Mouse (Mus musculus) CH12.LX (cell line): ENCODE data around the gene Zc3h8. TPM values are rescaled to one million over a fixed set of nuclear protein-coding genes. Genes with fewer than 3 reads are reported as not detected.

Experiments
- DNase-seq: peaks from one replicate; pipeline ENCODE4 v3.0.0-alpha.2; 2013; ENCODE audit errors: extremely low read depth
- H3K27ac ChIP-seq: 2 replicates; pipeline ENCODE4 v1.5.1; 2012; ENCODE audit warnings: low read depth, mild to moderate bottlenecking, control low read depth, moderate library complexity; ENCODE audit not compliant: insufficient read depth
- H3K27me3 ChIP-seq: replicated peaks from 2 replicates; pipeline ENCODE3; 2012; ENCODE audit warnings: inconsistent platforms
- H3K36me3 ChIP-seq, 2 experiments: replicated peaks in 1 of 2; 2 replicates each; pipeline versions ENCODE3 to v1.6.1; 2012; ENCODE audit warnings: inconsistent platforms in 1 of 2, low read length in 1 of 2, mild to moderate bottlenecking in 1 of 2, mixed read lengths in 1 of 2, moderate library complexity in 1 of 2; ENCODE audit not compliant: control insufficient read depth in 1 of 2, insufficient read depth in 1 of 2
- H3K4me1 ChIP-seq, 2 experiments: 2 replicates each; pipeline ENCODE4 v1.6.1; 2012; ENCODE audit warnings: inconsistent platforms in 1 of 2, moderate library complexity in 1 of 2; ENCODE audit not compliant: insufficient read depth in 2 of 2, control insufficient read depth in 1 of 2
- H3K4me2 ChIP-seq: 2 replicates; pipeline ENCODE4 v1.6.1; 2012; ENCODE audit warnings: low read depth, mild to moderate bottlenecking, control low read depth; ENCODE audit not compliant: poor library complexity, insufficient read depth, severe bottlenecking
- H3K4me3 ChIP-seq, 3 experiments: fragments of 150-350 bp in 1 of 3; sonication (generic) in 1 of 3; replicated peaks in 1 of 3; 2 replicates each; pipeline versions ENCODE3 to v1.5.1; 2011 to 2012; ENCODE audit warnings: low read depth in 2 of 3, low read length in 2 of 3, mild to moderate bottlenecking in 2 of 3, moderate library complexity in 2 of 3, control low read depth in 1 of 3, improper control_type of control experiment in 1 of 3, inconsistent platforms in 1 of 3, mixed read lengths in 1 of 3; ENCODE audit not compliant: poor library complexity in 1 of 3
- H3K79me2 ChIP-seq: replicated peaks from 2 replicates; pipeline ENCODE4 v1.6.1; 2012; ENCODE audit warnings: mild to moderate bottlenecking, moderate library complexity; ENCODE audit not compliant: control insufficient read depth, poor library complexity, insufficient read depth, severe bottlenecking; ENCODE audit errors: extremely low read depth
- H3K9ac ChIP-seq: 2 replicates; pipeline ENCODE4 v1.6.1; 2012; ENCODE audit warnings: low read depth, mild to moderate bottlenecking, control low read depth, moderate library complexity; ENCODE audit not compliant: insufficient read depth
- H3K9me3 ChIP-seq: replicated peaks from 2 replicates; pipeline ENCODE3; 2012; ENCODE audit warnings: low read length, inconsistent platforms, mixed read lengths
- CTCF ChIP-seq, 2 experiments: IDR thresholded peaks in 1 of 2; conservative IDR thresholded peaks in 1 of 2; 2 replicates each; pipeline ENCODE4 v1.5.1; 2011 to 2012; ENCODE audit warnings: low read depth in 2 of 2, low read length in 2 of 2, improper control_type of control experiment in 1 of 2, inconsistent platforms in 1 of 2, mild to moderate bottlenecking in 1 of 2, moderate library complexity in 1 of 2
- GABPA ChIP-seq: IDR thresholded peaks from 2 replicates; pipeline ENCODE4 v1.6.1; 2012; ENCODE audit warnings: low read depth, low read length, improper control_type of control experiment, inconsistent platforms; ENCODE audit not compliant: insufficient replicate concordance
- HCFC1 ChIP-seq: IDR thresholded peaks from 2 replicates; pipeline ENCODE4 v1.6.1; 2012; ENCODE audit warnings: low read depth, mild to moderate bottlenecking, inconsistent platforms, low read length, improper control_type of control experiment
- JUN ChIP-seq: IDR thresholded peaks from 2 replicates; pipeline ENCODE4 v1.6.1; 2011; ENCODE audit warnings: low read depth, mild to moderate bottlenecking, low read length, improper control_type of control experiment, moderate library complexity; ENCODE audit not compliant: insufficient read depth
- MXI1 ChIP-seq: IDR thresholded peaks from 2 replicates; pipeline ENCODE4 v1.6.1; 2011; ENCODE audit warnings: mild to moderate bottlenecking, low read depth, low read length, improper control_type of control experiment
- MYC ChIP-seq: IDR thresholded peaks from 2 replicates; pipeline ENCODE4 v1.6.1; 2011; ENCODE audit warnings: low read depth, mild to moderate bottlenecking, improper control_type of control experiment, low read length
- NELFE ChIP-seq: IDR thresholded peaks from 2 replicates; pipeline ENCODE4 v1.6.1; 2011; ENCODE audit warnings: low read depth, low read length, improper control_type of control experiment
- RAD21 ChIP-seq: IDR thresholded peaks from 2 replicates; pipeline ENCODE4 v1.6.1; 2011; ENCODE audit warnings: low read depth, mild to moderate bottlenecking, low read length, improper control_type of control experiment, moderate library complexity
- SMC3 ChIP-seq: IDR thresholded peaks from 2 replicates; pipeline ENCODE4 v1.6.1; 2011; ENCODE audit warnings: low read depth, low read length, improper control_type of control experiment
- ZMIZ1 ChIP-seq: IDR thresholded peaks from 2 replicates; pipeline ENCODE4 v1.6.1; 2012; ENCODE audit warnings: low read depth, mild to moderate bottlenecking, inconsistent platforms, low read length, improper control_type of control experiment
- dilution Hi-C: fragments of 300-500 bp; cut with MboI; formaldehyde crosslinking; loops from 2 replicates; pipeline ENCODE4 v1.14.3; 2020; ENCODE audit warnings: low sequenced_read_pairs; ENCODE audit not compliant: extremely low pct_unique_long_range_greater_than_20kb, extremely low pct_ligation_motif_present
- in situ Hi-C: fragments of 300-500 bp; cut with MboI; formaldehyde crosslinking; loops from 3 replicates; pipeline ENCODE4 v1.14.3; 2019; ENCODE audit warnings: low sequenced_read_pairs, low pct_ligation_motif_present, low pct_unique_long_range_greater_than_20kb, mixed read lengths
- polyA plus RNA-seq: library from polyadenylated mRNA; unstranded; fragments of >175 nt; gene quantifications from 2 replicates; pipeline ENCODE4 v1.2.1, GENCODE M21; 2012; ENCODE audit warnings: low read depth; ENCODE audit not compliant: insufficient read length
- total RNA-seq, 2 experiments: library from RNA; depleted of rRNA; stranded (reverse); fragments of 300-350 nt in 1 of 2; fragments of >200 nt in 1 of 2; gene quantifications; 2 replicates each; pipeline ENCODE4 v1.2.3; 2012 to 2014

Zc3h8 gene
- total and polyA plus RNA-seq, 3 experiments: 8.1 to 15.2 (median 11.7) TPM

DNA sequence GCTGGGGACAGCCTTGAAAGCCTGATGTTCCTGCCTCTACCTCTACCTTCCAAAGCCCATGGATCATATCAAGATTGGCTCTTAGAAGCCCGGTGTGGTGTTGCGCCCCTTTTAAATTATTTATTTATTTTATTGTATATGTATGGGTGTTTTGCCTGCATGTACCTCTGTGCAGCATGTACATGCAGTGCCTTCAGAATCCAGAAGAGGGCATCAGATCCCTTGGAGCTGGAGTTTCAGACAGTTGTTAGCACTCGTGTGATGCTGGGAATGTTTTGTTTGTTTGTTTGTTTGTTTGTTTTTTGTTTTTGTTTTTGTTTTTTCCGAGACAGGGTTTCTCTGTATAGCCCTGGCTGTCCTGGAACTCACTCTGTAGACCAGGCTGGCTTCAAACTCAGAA is 62.6 kb downstream of the Zc3h8 start:
- TF ChIP-seq ZMIZ1 (no peak), CTCF (conservative IDR thresholded peaks at IDR 0.05 in 1 of 2, IDR thresholded peaks at IDR 0.05 in 1 of 2; ENCODE audit: low read depth in 2 of 2, low read length in 2 of 2) (peak in 1 of 2 experiments; percentile 41; a peak in 2 of 4 replicates), MYC (no peak), SMC3 (peak; percentile 32; the same call in 1 of the 2 replicates), MXI1 (no peak), JUN (no peak), GABPA (no peak), HCFC1 (no peak), RAD21 (peak; percentile 34), NELFE (no peak)
- TF ChIP-seq, all 38 proteins: peak for 3
- in situ Hi-C loops: no loop called here
- DNase-seq: peak; percentile 17

More for the DNA sequence above, 62.6 kb downstream of the Zc3h8 start:
- no peak overlapping the region for H3K4me2 ChIP-seq
- no peaks in the 10 kb centered on the region for H3K36me3 ChIP-seq
- dilution Hi-C loops: no loop called here
- H3K79me2 ChIP-seq: no peaks in the 10 kb centered on the region
- H3K27me3 ChIP-seq: no peaks in the 10 kb centered on the region
- no peaks in the 10 kb centered on the region for H3K9me3 ChIP-seq
- no peaks in the 10 kb centered on the region for H3K4me1 ChIP-seq
- H3K4me3 ChIP-seq: no peak overlapping the region
- H3K27ac ChIP-seq: no peak overlapping the region
- no peak overlapping the region for H3K9ac ChIP-seq

Other genes with a start within 250 kb of the Zc3h8 start
- gene Mertk, start 245.1 kb downstream of the Zc3h8 start, total RNA-seq (2012; rRNA removed): not detected in 2 replicates
- 0.05 TPM in 1 of 2 replicates, not detected in the other for gene Mertk, start 245.1 kb downstream of the Zc3h8 start, total RNA-seq (2014; rRNA removed)
- gene Mertk, start 245.1 kb downstream of the Zc3h8 start, polyA plus RNA-seq: not detected in 2 replicates
- gene Tmem87b, start 126.0 kb downstream of the Zc3h8 start, total RNA-seq (2012; rRNA removed): 4.3 and 5.3 TPM in 2 replicates
- gene Tmem87b, start 126.0 kb downstream of the Zc3h8 start, total RNA-seq (2014; rRNA removed): 6.6 and 8.1 TPM in 2 replicates
- gene Tmem87b, start 126.0 kb downstream of the Zc3h8 start, polyA plus RNA-seq: 5.4 and 6.2 TPM in 2 replicates
- not detected in 2 replicates for gene Fbln7, start 81.1 kb downstream of the Zc3h8 start, total RNA-seq (2012; rRNA removed)
- not detected in 2 replicates for gene Fbln7, start 81.1 kb downstream of the Zc3h8 start, total RNA-seq (2014; rRNA removed)
- not detected in 2 replicates for gene Fbln7, start 81.1 kb downstream of the Zc3h8 start, polyA plus RNA-seq
- gene Zc3h6, start 23.3 kb upstream of the Zc3h8 start, total RNA-seq (2012; rRNA removed): 0.55 and 0.64 TPM in 2 replicates
- 0.65 and 0.72 TPM in 2 replicates for gene Zc3h6, start 23.3 kb upstream of the Zc3h8 start, total RNA-seq (2014; rRNA removed)
- 0.57 and 0.59 TPM in 2 replicates for gene Zc3h6, start 23.3 kb upstream of the Zc3h8 start, polyA plus RNA-seq
- 3.3 and 3.4 TPM in 2 replicates for gene Gm10762, start 23.6 kb upstream of the Zc3h8 start, total RNA-seq (2012; rRNA removed)
- 2.9 and 3.9 TPM in 2 replicates for gene Gm10762, start 23.6 kb upstream of the Zc3h8 start, total RNA-seq (2014; rRNA removed)
- 3.0 and 3.3 TPM in 2 replicates for gene Gm10762, start 23.6 kb upstream of the Zc3h8 start, polyA plus RNA-seq
- gene Vinac1, start 104.1 kb upstream of the Zc3h8 start, total RNA-seq (2012; rRNA removed): not detected in 2 replicates
- gene Vinac1, start 104.1 kb upstream of the Zc3h8 start, total RNA-seq (2014; rRNA removed): not detected in 2 replicates
- gene Vinac1, start 104.1 kb upstream of the Zc3h8 start, polyA plus RNA-seq: 0.06 TPM in 1 of 2 replicates, not detected in the other
- 1.6 and 1.8 TPM in 2 replicates for gene Ttl, start 121.9 kb upstream of the Zc3h8 start, total RNA-seq (2012; rRNA removed)
- 2.7 and 3.1 TPM in 2 replicates for gene Ttl, start 121.9 kb upstream of the Zc3h8 start, total RNA-seq (2014; rRNA removed)
- 2.9 and 4.0 TPM in 2 replicates for gene Ttl, start 121.9 kb upstream of the Zc3h8 start, polyA plus RNA-seq
- 68.0 and 86.7 TPM in 2 replicates for gene Polr1b, start 156.9 kb upstream of the Zc3h8 start, total RNA-seq (2012; rRNA removed)
- 70.5 and 70.9 TPM in 2 replicates for gene Polr1b, start 156.9 kb upstream of the Zc3h8 start, total RNA-seq (2014; rRNA removed)
- gene Polr1b, start 156.9 kb upstream of the Zc3h8 start, polyA plus RNA-seq: 74.2 and 83.1 TPM in 2 replicates
- gene Chchd5, start 185.6 kb upstream of the Zc3h8 start, total RNA-seq (2012; rRNA removed): 14.3 and 24.1 TPM in 2 replicates
- 20.5 and 23.4 TPM in 2 replicates for gene Chchd5, start 185.6 kb upstream of the Zc3h8 start, total RNA-seq (2014; rRNA removed)
- 17.8 and 20.8 TPM in 2 replicates for gene Chchd5, start 185.6 kb upstream of the Zc3h8 start, polyA plus RNA-seq